Mouse (Mus musculus) embryo, embryonic 11 days (tissue): ENCODE measurements around the gene Ace3.

ENCODE experiments used
- DNase-seq: peaks from one replicate; pipeline ENCODE4 v3.0.0-alpha.2; 2015

Gene Ace3

GRCm38 (mm10) chr11:105994375-105994774 is at the start of gene Ace3:
Gene Ace3 (plus strand): TSS chr11:105994675.
- DNase-seq, result no peak

- no peak for DNase-seq
Measured at GRCm38 (mm10) chr11:105944770-105945672, 49.5 kb upstream of the Ace3 start.

GRCm38 (mm10) chr11:105946694-105947154 is 47.8 kb upstream of the Ace3 start:
- DNase-seq, result no peak

GRCm38 (mm10) chr11:105948255-105948654 is 46.2 kb upstream of the Ace3 start:
- DNase-seq, result no peak

- DNase-seq, result no peak
Measured at GRCm38 (mm10) chr11:105950519-105950918, 44.0 kb upstream of the Ace3 start.

GRCm38 (mm10) chr11:105951601-105952044 is 42.9 kb upstream of the Ace3 start:
- no peak for DNase-seq

GRCm38 (mm10) chr11:105952111-105952510 is 42.4 kb upstream of the Ace3 start:
- DNase-seq, result no peak

GRCm38 (mm10) chr11:105952911-105953386 is 41.5 kb upstream of the Ace3 start, which contains the start of gene Cyb561:
Gene Cyb561 (minus strand): TSS chr11:105953336.
- DNase-seq, result no peak

GRCm38 (mm10) chr11:105953402-105953801 is 41.1 kb upstream of the Ace3 start:
- DNase-seq, result no peak

- no peak for DNase-seq
Measured at GRCm38 (mm10) chr11:105955815-105956430, 38.6 kb upstream of the Ace3 start.

- DNase-seq, result no peak
Measured at GRCm38 (mm10) chr11:105957501-105957900, 37.0 kb upstream of the Ace3 start.

- DNase-seq, result no peak
Measured at GRCm38 (mm10) chr11:105958566-105958965, 35.9 kb upstream of the Ace3 start.

- no peak for DNase-seq
Measured at GRCm38 (mm10) chr11:105959355-105959754, 35.1 kb upstream of the Ace3 start.

GRCm38 (mm10) chr11:105964691-105965090 is 29.8 kb upstream of the Ace3 start:
- no peak for DNase-seq

GRCm38 (mm10) chr11:105966288-105966687 is 28.2 kb upstream of the Ace3 start:
- no peak for DNase-seq

GRCm38 (mm10) chr11:105967741-105968574 is 26.5 kb upstream of the Ace3 start, which contains the start of gene Ace:
Gene Ace (plus strand): TSS chr11:105967945.
- peak; percentile 57 for DNase-seq

- DNase-seq, result no peak
Measured at GRCm38 (mm10) chr11:105968948-105969347, 25.5 kb upstream of the Ace3 start.

- no peak for DNase-seq
Measured at GRCm38 (mm10) chr11:105969516-105969915, 25.0 kb upstream of the Ace3 start.

- no peak for DNase-seq
Measured at GRCm38 (mm10) chr11:105974593-105974992, 19.9 kb upstream of the Ace3 start.

GRCm38 (mm10) chr11:105975050-105975449 is 19.4 kb upstream of the Ace3 start:
- DNase-seq, result no peak

GRCm38 (mm10) chr11:105975636-105976035 is 18.8 kb upstream of the Ace3 start:
- no peak for DNase-seq

GRCm38 (mm10) chr11:105978232-105978631 is 16.2 kb upstream of the Ace3 start:
- no peak for DNase-seq

GRCm38 (mm10) chr11:105978634-105979033 is 15.8 kb upstream of the Ace3 start:
- no peak for DNase-seq
